Mouse (Mus musculus) small intestine, adult 2 months (tissue): ENCODE measurements around the gene Cfap300.

Experiments
- CTCF ChIP-seq: fragments of 200-500 bp; IDR thresholded peaks from 2 replicates; pipeline ENCODE4 v1.5.1; 2012; ENCODE audit warnings: low read depth, mild to moderate bottlenecking, control low read depth, inconsistent platforms, low read length, moderate library complexity, mixed read lengths; ENCODE audit not compliant: insufficient replicate concordance, insufficient read length; ENCODE audit errors: extremely low read depth
- POLR2A ChIP-seq: fragments of 200-500 bp; IDR thresholded peaks from 2 replicates; pipeline ENCODE4 v1.6.1; 2012; ENCODE audit warnings: low read depth, mild to moderate bottlenecking, control low read depth, inconsistent platforms, low read length, moderate library complexity

DNA sequence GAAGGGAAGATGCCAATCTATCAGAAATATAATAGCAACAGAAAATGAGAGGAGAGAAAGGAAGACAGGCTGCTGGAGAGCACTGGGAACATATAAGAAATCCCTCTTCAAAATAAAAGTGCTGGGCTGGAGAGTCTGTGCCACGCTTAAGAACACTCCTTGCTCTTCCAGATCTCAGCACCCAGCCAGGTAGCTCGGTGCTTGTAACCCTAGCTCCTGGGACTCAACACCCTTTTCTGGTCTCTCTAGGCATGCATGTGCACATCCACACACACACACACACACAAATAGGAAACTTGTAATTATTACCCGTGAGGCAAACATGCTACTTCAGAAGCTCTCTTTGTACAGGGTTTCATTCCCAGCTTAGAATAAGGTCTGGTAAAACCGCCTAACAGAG is 7.5 kb downstream of the Cfap300 start:
- TF ChIP-seq POLR2A (no peak), CTCF (no peak)
